Mouse (Mus musculus) left cerebral cortex, postnatal 25 days (tissue): Measurements from ENCODE around the gene Supt7l. TPM values are rescaled to one million over a fixed set of nuclear protein-coding genes. Genes with fewer than 3 reads are reported as not detected.

Experiments
- DNase-seq, 2 experiments: peaks; one replicate each; pipeline ENCODE4 v3.0.0; 2022; ENCODE audit warnings: low spot score in 2 of 2, mixed read lengths in 1 of 2
- intact Hi-C: fragments of 180-260 bp; cut with DNase I; formaldehyde crosslinking; loops from one replicate; pipeline ENCODE4 v1.15.1; 2025
- total RNA-seq, 2 experiments: library from RNA; stranded (reverse); gene quantifications; 2 replicates each; pipeline ENCODE4 v1.2.3; 2021

Gene Supt7l
- total RNA-seq, 2 experiments from 2014 or later: 16.7 to 17.2 TPM

GRCm38 (mm10) chr5:31504843-31505242, 22.8 kb downstream of the Supt7l start:
- intact Hi-C loops: no loop called here
- DNase-seq: no peak

GRCm38 (mm10) chr5:31494513-31495297, 32.9 kb downstream of the Supt7l start, which contains the start of gene Gpn1:
Gene Gpn1, plus strand, starts transcription at chr5:31494741.
- DNase-seq: peak; percentile 91 to 96
- intact Hi-C loops: no loop called here

- DNase-seq: no peak
- intact Hi-C loops: no loop called here
These were observed 35.6 kb downstream of the Supt7l start for GRCm38 (mm10) chr5:31492031-31492430.

- DNase-seq: no peak
- intact Hi-C loops: no loop called here
These were observed 38.4 kb downstream of the Supt7l start for GRCm38 (mm10) chr5:31489116-31489769.

- DNase-seq: no peak
- intact Hi-C loops: no loop called here
These were observed 39.7 kb downstream of the Supt7l start for GRCm38 (mm10) chr5:31487889-31488288.

GRCm38 (mm10) chr5:31485440-31485839, 42.2 kb downstream of the Supt7l start, which contains the start of gene 4930548H24Rik:
Gene 4930548H24Rik, plus strand, starts transcription at chr5:31485740.
- DNase-seq: no peak
- intact Hi-C loops: no loop called here

GRCm38 (mm10) chr5:31480536-31480935, 47.1 kb downstream of the Supt7l start:
- intact Hi-C loops: no loop called here
- DNase-seq: peak in 1 of 2 experiments; percentile 7

- intact Hi-C loops: no loop called here
- peak in 1 of 2 experiments; percentile 28 for DNase-seq
These were observed 57.3 kb downstream of the Supt7l start for GRCm38 (mm10) chr5:31470334-31470733.

- intact Hi-C loops: no loop called here
- DNase-seq: no peak
These were observed 57.9 kb downstream of the Supt7l start for GRCm38 (mm10) chr5:31469711-31470110.

GRCm38 (mm10) chr5:31467798-31468197, 59.8 kb downstream of the Supt7l start:
- intact Hi-C loops: no loop called here
- no peak for DNase-seq

Other genes starting within 250 kb of the Supt7l start
- gene Ift172, start 236.7 kb downstream of the Supt7l start, total RNA-seq: 10 to 100 TPM; 78.8 to 91.5 TPM
- gene Fndc4, start 231.7 kb downstream of the Supt7l start, total RNA-seq: 100 to 1,000 TPM; 134 to 158 TPM
- not detected for gene Gckr, start 230.4 kb downstream of the Supt7l start, total RNA-seq
- gene Zfp512, start 75.4 kb downstream of the Supt7l start, total RNA-seq: 10 to 100 TPM; 48.8 to 49.0 TPM
- gene 4930548H24Rik, start 42.1 kb downstream of the Supt7l start, total RNA-seq: under 1 TPM; 0.16 to 0.30 TPM
- 10 to 100 TPM; 27.6 to 30.0 TPM for gene Gpn1, start 33.1 kb downstream of the Supt7l start, total RNA-seq
- 10 to 100 TPM; 50.8 to 53.6 TPM for gene Slc4a1ap, start 812 bp downstream of the Supt7l start, total RNA-seq
- gene Mrpl33, start 69.1 kb upstream of the Supt7l start, total RNA-seq: 10 to 100 TPM; 92.9 to 96.0 TPM
- gene Rbks, start 169.8 kb upstream of the Supt7l start, total RNA-seq: 1 to 10 TPM; 3.0 to 3.3 TPM
- 10 to 100 TPM; 40.0 to 41.8 TPM for gene Babam2, start 169.9 kb upstream of the Supt7l start, total RNA-seq